Mouse (Mus musculus) activated CD4-positive, CD25-positive, alpha-beta regulatory T cell, adult 9 weeks (primary cell): ENCODE results near the gene Akap9. TPM values are rescaled to one million over a fixed set of nuclear protein-coding genes. Genes with fewer than 3 reads are reported as not detected.

Source experiments
- polyA plus RNA-seq: library from polyadenylated mRNA; unstranded; fragments of 100-300 nt; shearing (Covaris generic); gene quantifications from one replicate; pipeline ENCODE4 v1.2.1, GENCODE M21; 2017

Gene Akap9
- 175 TPM for polyA plus RNA-seq

DNA sequence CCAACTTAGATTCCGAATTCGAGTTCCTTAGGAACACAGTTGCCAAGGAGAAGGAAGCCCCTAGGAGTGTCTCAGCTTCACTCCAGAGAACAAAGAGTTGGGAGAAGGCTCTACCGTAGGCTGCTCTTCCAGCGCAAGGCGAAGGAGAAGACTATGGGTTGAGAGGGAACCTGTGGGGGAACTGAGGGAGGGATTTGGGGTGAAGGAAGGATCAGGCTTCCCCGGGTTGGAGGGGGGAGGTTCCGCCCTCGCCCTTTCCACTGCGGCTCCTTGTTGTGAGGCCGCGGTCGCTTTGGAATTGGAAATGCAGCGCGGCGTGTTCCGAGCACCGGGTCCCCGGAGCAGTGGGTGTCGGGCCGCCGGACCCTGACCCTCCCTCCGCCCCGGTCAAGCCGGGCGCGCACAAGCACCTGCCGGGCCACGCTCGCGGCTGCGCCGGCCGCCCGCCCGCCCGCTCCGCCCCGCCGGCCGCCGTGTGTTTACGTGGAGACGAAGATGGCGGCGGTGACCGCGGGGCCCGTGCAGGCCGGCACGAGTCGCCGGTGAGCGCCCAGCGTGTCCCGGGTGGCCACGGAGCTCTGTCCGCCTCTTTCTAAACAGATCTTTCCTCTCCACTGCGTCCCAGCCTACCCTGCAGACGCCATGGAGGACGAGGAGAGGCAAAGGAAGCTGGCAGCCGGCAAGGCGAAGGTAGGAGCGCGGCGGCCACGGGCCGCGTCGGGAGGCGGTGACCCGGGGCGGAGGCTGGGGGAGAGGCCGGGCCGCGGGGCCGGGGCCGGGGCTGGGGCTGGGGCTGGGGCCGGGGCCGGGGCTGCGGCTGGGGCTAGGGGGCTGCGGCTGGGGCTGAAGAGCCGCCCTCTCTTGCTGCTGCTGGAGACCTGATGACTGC is at the start of gene Akap9:
Gene Akap9 (plus strand): TSS at position 254 of the 889 bp plus-strand sequence.

DNA sequence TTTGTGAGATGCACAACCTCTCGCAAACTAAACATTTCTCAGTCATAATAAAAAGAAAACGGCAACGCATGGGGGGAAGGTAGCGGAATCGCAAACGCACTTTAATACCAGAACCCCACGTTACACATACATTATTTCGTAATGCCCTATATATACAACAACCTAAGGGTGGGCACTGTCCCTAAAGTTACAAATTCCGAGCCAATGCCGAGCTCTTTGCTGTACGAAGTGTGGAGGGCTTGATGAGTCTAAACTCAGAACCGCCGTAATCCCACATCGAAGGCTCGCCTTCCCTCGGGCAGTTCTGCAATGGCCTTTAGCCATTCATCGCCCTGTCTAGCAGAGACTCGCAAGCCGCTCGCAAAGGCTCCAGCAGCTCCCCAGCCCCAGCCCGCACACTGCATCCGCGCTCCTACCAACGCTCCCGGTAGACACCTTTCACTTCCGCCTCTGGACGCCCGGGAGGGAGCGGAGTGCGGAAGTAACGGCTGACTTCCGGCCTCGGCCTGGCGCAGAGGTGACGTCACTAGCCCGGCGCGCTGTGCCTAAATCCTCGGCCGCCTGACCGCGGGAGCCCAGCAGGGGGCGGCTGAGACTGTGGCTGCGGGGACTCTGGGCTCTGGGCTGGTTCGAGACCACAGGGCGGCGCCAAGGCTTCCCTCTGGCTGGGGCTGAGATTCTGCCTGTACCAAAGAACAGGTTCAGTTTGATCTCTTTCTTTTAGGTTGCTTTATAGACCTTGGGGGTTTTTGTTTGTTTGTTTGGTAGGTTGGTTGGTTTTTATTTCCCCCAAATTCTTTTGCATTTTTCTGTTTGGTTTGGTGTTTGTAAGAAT is 34.2 kb upstream of the Akap9 start, which contains the start of gene Mterf1a:
Gene Mterf1a (minus strand): TSS at position 475 of the 835 bp plus-strand sequence.

DNA sequence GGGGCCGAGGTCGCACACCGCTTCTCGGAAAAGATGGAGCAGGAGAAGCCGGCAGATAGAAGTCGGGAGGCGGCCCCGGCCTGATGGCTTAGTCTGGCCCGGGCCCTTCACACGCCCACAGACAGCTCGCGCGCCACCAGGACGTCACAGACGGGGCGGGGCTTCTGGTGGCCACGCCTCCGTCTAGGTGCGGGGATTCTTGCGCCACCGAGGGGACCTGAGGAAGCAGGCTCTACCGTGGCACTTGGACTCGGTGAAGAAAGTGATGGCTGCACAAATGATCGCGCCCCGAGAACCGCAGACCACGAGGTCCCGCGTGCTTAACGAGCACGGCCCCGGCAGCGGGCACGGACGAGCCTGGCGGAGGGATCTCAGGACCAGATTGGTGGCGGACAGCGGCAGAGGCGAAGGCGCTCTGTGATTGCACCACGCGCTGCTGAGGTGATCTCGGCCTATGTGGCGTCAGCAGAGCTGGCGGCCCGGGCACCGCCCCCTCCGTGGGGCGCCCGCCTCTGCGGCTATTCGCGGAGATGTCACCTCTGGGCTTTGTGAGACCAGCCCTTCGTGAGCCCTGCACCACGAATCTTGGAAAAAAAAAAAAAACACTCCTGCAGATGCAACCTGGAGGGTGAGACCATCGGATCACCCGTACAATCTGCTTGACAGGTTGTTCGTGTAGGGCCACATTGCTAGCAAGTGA is 176.6 kb downstream of the Akap9 start, which contains the start of gene Cyp51:
Gene Cyp51 (minus strand): TSS at position 406 of the 700 bp plus-strand sequence.

Other genes with a start within 250 kb of the Akap9 start
- gene Ankib1, start 125.1 kb upstream of the Akap9 start, polyA plus RNA-seq: 10.2 TPM
- gene Krit1, start 124.9 kb upstream of the Akap9 start, polyA plus RNA-seq: 97.4 TPM
- gene Lrrd1, start 82.9 kb upstream of the Akap9 start, polyA plus RNA-seq: 0.43 TPM
- 28.1 TPM for gene Mterf1a, start 34.1 kb upstream of the Akap9 start, polyA plus RNA-seq
- gene Cyp51, start 176.7 kb downstream of the Akap9 start, polyA plus RNA-seq: 56.5 TPM